Mouse (Mus musculus) gastrocnemius, adult 2 months (tissue): ENCODE data around the gene Sncg. TPM values are rescaled to one million over a fixed set of nuclear protein-coding genes. Genes with fewer than 3 reads are reported as not detected.
A peak's percentile ranks its signal among the peaks of the same experiment; 100 is the strongest.

Experiments
- DNase-seq: peaks from one replicate; pipeline ENCODE4 v3.0.0; 2022
- H3K27ac ChIP-seq: fragments of 200-600 bp; 2 replicates; pipeline ENCODE4 v1.8.1; 2022; ENCODE audit warnings: mild to moderate bottlenecking
- H3K4me3 ChIP-seq: fragments of 200-600 bp; 2 replicates; pipeline ENCODE4 v1.8.1; 2022; ENCODE audit warnings: mild to moderate bottlenecking, moderate library complexity
- CTCF ChIP-seq: fragments of 200-600 bp; IDR thresholded peaks from 2 replicates; pipeline ENCODE4 v1.8.1; 2022; ENCODE audit warnings: antibody characterized with exemption, mild to moderate bottlenecking, moderate library complexity
- intact Hi-C: fragments of 180-260 bp; cut with DNase I; formaldehyde crosslinking; loops from one replicate; pipeline ENCODE4 v1.15.1; 2025
- total RNA-seq, 2 experiments: library from RNA; stranded (reverse); gene quantifications; 2 replicates each; pipeline ENCODE4 v1.2.3; 2021

Sncg gene
- total RNA-seq, 2 experiments from 2014 or later: 4.0 to 4.8 TPM

DNA sequence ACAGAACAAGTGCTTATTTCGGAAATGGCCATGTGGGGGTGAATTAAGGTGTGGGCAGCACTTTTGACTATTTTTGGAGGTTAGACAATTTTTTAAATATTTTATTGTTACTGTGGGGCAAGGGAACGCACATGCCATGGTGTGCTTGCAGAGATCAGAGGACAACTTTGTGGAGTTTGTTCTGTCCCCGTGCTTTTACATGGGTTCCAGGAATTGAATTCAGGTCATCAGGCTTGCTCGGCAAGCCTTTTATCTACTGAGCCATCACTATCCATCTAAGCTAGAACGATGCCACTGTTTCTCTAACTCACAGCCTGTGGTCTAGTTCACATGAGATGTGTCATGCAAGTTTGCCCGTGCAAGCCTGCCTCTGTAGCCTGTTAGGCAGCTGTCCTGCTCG, 26.3 kb downstream of the Sncg start:
- no peak overlapping the region for H3K4me3 ChIP-seq
- no peak overlapping the region for H3K27ac ChIP-seq
- no peak for TF ChIP-seq CTCF
- intact Hi-C loops: no loop called here
- no peak for DNase-seq

DNA sequence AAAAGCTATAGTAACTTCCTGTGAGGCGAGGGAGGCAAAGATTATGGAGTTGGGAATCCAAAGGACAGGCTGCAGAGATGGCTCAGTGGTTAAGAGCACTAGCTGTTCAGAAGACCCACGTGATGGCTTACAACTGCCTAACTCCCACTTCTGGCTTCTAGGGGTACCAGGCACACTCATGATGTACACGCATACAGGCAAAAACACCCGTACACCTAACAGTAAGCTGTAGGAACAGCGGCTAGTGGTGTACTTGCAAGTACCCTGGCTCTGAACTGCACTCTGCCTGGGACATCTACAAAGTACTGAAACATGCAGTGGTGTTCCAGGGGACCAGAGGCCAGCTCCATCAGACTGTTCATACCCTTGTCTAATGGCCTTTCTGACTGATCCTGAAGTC, 27.5 kb downstream of the Sncg start:
- Histone ChIP-seq H3K4me3 (no peak overlapping the region), H3K27ac (no peak overlapping the region)
- TF ChIP-seq CTCF: no peak
- intact Hi-C loops: no loop called here
- DNase-seq: no peak

DNA sequence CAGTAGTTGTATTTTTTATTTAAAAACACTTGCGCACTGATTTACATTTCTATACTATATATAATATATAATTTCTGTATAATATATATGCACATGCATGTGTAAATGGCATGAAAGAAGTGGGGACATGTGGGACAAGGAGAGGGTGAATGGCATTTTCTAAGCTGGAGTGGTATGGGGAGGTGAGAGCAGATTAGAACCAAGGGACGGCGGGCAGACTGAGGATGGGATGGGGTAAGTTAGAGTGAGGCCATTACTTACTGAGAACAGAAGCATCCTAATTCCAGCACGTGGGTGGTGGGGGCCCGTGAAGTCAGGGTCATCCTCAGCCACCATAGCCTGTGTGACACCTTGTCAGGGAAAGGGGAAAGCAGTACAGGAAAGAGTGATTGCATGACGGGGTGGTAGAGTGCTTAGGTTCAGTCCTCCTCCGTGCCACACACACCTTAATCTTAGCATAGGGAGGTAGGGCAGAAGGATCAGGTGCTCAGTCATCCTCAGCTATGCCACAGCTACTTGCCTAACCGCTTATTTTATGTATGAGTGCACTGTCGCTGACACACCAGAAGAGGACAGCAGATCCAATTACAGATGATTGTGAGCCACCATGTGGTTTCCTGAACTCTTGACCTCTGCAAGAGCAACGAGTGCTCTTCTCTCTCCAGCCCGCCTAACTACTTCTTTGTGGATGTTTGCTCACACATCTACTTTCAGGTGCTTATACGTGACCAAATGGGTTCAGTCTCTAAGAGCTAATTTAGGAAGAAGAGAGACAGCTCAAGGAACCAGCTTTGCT, 28.6 kb downstream of the Sncg start:
- TF ChIP-seq CTCF: peak; percentile 9; the same call in 1 of the 2 replicates
- no peak overlapping the region for H3K27ac ChIP-seq
- intact Hi-C loops: no loop called here
- no peak overlapping the region for H3K4me3 ChIP-seq
- no peak for DNase-seq

DNA sequence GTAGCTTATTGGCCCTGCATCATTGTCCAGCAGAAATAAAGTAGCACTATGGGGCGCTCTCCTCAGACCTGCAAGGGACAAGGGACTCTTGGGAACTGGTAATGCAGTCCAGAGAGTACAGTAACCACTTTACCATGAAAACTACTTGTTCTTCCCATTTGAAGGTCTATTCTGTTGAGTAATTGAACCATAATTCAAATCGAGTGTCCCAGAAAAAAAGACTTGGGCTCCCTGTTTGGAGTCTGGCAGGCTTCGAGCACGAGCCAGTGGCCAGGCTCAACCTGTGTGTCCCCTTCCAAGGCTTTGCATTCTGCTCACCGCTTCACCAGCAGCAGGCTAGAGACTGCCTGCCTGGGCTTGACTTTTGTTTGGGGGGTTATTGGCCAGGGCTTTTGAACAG, 30.2 kb downstream of the Sncg start:
- no peak for TF ChIP-seq CTCF
- no peak overlapping the region for H3K4me3 ChIP-seq
- no peak overlapping the region for H3K27ac ChIP-seq
- no peak for DNase-seq
- intact Hi-C loops: no loop called here

DNA sequence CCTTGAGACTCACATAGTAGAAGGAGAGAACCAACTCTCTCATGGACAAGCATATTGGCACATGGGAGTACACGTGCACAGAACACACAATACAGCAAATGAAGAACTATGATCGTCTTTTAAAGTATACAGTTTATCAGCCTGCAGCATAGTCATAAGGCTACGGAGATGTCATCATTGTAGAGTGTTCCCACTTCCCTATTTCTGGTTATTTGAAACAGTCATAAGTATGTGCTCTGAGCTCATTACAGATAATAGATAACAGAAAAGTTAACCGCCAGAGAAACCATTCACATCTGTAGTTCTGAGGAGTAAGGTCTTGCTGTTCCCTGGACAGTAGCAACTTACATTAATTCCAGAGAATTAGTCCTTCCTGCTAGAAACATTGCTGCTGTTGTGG, 31.5 kb downstream of the Sncg start:
- intact Hi-C loops: no loop called here
- Histone ChIP-seq H3K4me3 (no peak overlapping the region), H3K27ac (no peak overlapping the region)
- DNase-seq: no peak
- TF ChIP-seq CTCF: no peak

DNA sequence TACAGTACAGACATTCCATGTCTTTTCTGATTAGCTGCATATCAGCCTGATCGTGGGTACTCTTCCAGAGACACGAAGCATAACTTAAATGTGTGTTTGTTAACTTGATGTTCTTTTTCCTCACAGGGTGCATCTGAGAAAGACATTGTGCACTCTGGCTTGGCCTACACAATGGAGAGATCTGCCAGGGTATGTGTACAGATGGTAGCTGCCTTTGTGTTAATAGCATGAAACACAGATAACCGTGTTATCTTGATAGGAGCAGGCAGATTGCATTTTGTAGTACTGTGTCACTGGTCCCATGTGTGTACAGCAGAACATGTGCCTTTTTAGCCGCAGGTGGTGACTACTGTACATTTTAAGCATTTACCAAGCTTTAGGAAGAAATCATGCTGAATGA, 32.6 kb downstream of the Sncg start:
- intact Hi-C loops: no loop called here
- Histone ChIP-seq H3K27ac (no peak overlapping the region), H3K4me3 (no peak overlapping the region)
- TF ChIP-seq CTCF: no peak
- DNase-seq: no peak

DNA sequence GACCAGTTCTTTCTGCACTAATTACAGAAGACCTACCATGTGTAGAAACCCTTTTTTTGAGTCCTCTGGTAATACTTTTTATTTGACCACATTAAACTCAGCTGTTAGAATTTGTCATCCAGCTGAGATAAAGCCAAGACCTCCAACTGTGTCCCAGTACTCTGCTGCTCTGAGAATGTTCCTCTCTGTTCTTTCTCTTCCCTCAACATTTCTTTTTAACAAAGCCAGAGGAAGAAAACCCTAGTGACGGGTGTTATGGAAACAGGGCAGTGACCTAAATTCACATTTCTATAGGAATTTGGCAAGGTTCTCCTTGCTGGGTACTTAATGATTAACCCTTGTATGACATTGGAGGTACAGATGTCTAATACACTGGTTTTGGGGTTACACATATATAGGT, 35.1 kb downstream of the Sncg start:
- no peak overlapping the region for H3K27ac ChIP-seq
- no peak for DNase-seq
- H3K4me3 ChIP-seq: no peak overlapping the region
- intact Hi-C loops: no loop called here
- TF ChIP-seq CTCF: no peak

DNA sequence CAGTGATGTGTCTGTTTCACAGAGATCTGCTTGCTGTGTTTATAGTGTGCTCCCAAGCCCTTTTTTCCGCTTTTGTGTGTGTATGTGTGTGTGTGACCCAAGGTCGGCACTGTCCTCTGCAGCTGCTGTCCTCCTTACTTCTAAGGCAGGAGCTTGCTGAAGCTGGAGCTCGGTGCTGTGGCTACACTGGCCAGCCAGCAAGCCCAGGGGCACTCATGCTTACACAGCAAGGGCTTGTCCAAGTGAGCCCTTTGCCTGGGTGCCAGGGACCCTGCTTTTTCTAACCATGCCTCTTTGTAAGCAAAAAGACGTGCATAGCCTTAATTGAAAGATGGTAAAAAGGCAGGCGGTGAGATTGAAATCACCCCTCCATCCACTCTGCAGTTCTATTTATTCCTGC, 42.1 kb downstream of the Sncg start:
- TF ChIP-seq CTCF: no peak
- intact Hi-C loops: no loop called here
- no peak overlapping the region for H3K4me3 ChIP-seq

DNA sequence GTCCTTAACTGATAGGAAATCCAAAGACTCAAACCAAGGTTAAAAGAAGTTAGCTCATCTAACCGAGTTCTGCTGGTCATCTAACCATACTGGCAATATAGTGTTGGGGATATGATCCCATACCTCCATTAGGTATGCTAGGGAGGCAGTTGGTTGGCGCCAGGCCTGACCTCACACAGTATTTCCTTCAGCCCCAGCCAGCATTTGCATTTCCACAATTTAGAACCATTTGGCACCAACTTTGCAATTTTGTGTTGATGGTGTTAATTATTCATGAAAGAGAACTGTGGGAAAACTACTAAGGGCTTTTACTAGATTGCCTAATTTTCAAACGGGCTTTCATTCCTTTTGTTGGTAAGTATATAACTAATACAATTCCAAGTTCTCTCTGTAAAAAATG, 42.7 kb downstream of the Sncg start:
- no peak for DNase-seq
- intact Hi-C loops: no loop called here
- Histone ChIP-seq H3K27ac (no peak overlapping the region), H3K4me3 (no peak overlapping the region)
- no peak for TF ChIP-seq CTCF

More for the DNA sequence above, 42.1 kb downstream of the Sncg start:
- no peak overlapping the region for H3K27ac ChIP-seq
- no peak for DNase-seq

DNA sequence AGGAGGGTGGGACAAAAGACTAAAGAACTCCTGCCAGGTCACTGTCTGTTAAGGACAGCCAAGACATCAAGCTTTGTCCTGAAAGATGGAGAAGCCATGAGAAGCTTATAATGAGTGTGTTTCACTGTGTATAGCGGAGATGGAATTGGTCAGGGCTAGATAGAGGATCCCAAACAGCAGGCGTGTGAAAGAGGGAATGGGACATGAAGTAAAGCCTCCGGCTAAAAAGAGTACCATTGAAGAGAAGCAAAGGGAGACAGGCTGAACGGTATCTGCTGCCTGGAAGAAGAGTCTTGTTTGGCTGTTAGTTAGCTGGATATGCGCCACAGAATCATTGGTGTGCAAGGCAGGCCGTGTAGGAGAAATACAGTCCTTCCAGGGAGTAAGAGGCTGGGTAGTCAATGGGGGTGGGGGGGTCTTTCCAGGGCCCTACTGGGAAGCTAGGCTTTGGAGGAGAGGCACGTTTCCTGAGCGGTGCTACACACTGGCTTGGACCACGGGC, 43.9 kb downstream of the Sncg start:
- Histone ChIP-seq H3K4me3 (no peak overlapping the region), H3K27ac (no peak overlapping the region)
- intact Hi-C loops: no loop called here
- DNase-seq: no peak
- no peak for TF ChIP-seq CTCF

DNA sequence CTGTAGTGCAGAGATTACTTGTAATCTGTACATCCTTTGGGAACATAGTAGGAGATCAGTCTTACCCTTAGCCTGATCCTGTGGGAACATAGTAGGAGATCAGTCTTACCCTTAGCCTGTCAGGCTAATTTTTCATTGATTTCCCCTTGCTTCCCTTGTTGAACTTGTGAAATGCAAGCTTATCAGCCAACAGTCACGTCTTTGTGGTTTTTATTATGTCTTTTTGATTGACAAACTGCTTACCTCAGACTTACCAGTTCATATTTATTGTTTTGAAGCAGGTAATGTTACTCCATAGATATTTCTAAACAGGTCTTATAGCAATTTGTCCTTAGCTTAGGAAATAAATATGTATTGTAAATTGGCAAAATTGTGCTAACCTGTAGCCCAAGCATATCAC, 47.0 kb downstream of the Sncg start:
- TF ChIP-seq CTCF: no peak
- H3K4me3 ChIP-seq: no peak overlapping the region
- no peak overlapping the region for H3K27ac ChIP-seq
- intact Hi-C loops: no loop called here
- no peak for DNase-seq

DNA sequence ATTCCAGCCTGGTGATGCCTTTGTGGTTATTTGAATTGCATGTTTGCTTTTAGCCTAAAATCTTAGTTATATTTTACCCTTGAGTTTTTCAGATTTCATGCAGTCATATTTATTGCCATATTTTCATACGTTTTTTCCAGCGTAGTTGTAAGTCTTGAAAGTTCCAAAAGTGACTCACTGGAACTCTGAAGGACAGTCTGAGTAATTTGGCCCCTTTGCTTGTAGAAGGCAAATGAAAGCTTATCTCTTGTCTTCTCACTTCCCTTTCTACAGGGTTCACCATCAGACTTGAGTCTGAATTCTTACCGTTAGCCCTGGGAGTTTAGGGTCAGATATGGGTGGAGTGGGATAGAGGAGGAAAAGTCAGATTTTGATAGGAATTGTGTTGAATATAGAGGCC, 48.0 kb downstream of the Sncg start:
- intact Hi-C loops: no loop called here
- no peak overlapping the region for H3K4me3 ChIP-seq
- no peak for DNase-seq
- H3K27ac ChIP-seq: no peak overlapping the region
- no peak for TF ChIP-seq CTCF

DNA sequence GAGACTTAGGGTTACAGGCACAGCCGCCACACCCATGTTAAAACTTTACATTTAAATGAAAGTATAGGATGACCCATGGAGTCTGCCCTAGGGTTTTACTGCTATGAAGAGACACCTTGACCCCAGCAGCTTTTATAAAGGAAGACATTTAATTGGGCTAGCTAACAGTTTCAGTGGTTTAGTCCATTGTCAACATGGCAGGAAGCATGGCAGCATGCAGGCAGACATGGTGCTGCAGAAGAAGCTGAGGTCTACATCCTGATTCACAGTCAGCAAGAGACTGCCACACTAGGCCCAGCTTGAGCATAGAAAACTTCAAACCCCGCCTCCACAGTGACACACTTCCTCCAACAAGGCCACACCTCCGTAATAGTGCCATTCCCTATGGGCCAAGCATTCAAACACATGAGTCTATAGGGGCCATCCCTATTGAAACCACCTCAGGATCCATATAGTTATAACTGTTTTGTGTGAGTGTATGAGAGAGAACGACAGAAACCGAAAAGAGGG, 51.0 kb downstream of the Sncg start:
- intact Hi-C loops: no loop called here
- DNase-seq: no peak
- no peak overlapping the region for H3K4me3 ChIP-seq
- no peak for TF ChIP-seq CTCF
- H3K27ac ChIP-seq: no peak overlapping the region

Other genes with a start within 250 kb of the Sncg start
- under 1 TPM in 1 of 2 experiments, not detected in 1; 0.06 TPM for gene Npy4r, start 222.3 kb downstream of the Sncg start, total RNA-seq
- under 1 TPM; 0.03 to 0.23 TPM for gene Gprin2, start 173.1 kb downstream of the Sncg start, total RNA-seq
- gene Syt15, start 155.2 kb downstream of the Sncg start, total RNA-seq: under 1 TPM; 0.47 to 0.71 TPM
- gene Shld2, start 64.3 kb downstream of the Sncg start, total RNA-seq: 10 to 100 TPM; 10.7 to 11.8 TPM
- 100 to 1,000 TPM; 112 to 139 TPM for gene Glud1, start 64.1 kb downstream of the Sncg start, total RNA-seq
- not detected for gene Fam25c, start 19.4 kb downstream of the Sncg start, total RNA-seq
- 10 to 100 TPM; 10.3 to 12.4 TPM for gene Mmrn2, start 676 bp upstream of the Sncg start, total RNA-seq
- 10 to 100 TPM; 49.4 to 54.1 TPM for gene Bmpr1a, start 128.6 kb upstream of the Sncg start, total RNA-seq
- gene 9230112D13Rik, start 148.0 kb upstream of the Sncg start, total RNA-seq: not detected
- gene Ldb3, start 213.9 kb upstream of the Sncg start, total RNA-seq: 1,000 to 10,000 TPM; 1,886 to 2,548 TPM
- gene Opn4, start 225.4 kb upstream of the Sncg start, total RNA-seq: not detected